ENCODE assay signal across 8 mouse cellular contexts in the genomic region with DNA sequence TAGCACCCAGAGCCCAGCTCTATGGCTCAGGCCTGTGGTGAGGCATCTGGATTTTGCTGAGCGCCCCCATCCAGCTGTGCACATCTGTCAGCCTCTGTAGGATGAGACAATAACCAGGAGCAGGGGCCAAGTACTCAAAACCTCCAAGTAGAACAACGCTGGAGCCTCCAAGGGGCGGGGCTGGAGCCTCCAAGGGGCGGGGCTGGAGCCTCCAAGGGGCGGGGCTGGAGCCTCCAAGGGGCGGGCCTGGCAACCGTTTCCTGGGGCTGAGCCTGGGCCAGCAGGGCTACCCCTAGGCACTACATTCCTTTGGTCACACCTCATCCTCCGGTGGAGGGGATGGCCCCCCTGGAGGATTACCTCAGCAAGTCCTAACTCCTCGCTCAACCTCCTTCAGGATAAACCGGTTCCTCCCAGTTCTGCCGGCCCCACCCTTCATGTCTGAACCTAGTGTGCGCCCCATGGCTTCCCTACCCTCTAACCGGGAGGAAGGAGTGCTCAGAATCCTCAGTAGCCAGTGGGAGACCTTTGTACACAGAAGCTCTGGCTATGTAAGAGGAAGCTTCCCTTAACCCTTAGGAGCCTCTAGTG. TPM values are rescaled to one million over a fixed set of nuclear protein-coding genes. Genes with fewer than 3 reads are reported as not detected.
DNase-seq lines count a peak whose midpoint lies in the region; ATAC-seq and TF ChIP-seq lines count a peak whose summit lies in the region.

No protein-coding gene starts in this region.

- peaks cover 13% of the 10 kb centered on the region for H3K4me1 ChIP-seq in midbrain, embryonic 11.5 days (ENCODE audit: control insufficient read depth, insufficient read depth, low read length)
- H3K4me1 ChIP-seq in midbrain, embryonic 16.5 days (ENCODE audit: control insufficient read depth, insufficient read depth, low read length) = peaks cover 9% of the 10 kb centered on the region
- peaks cover 29% of the 10 kb centered on the region for H3K4me1 ChIP-seq in heart, embryonic 12.5 days (replicated peaks)
- H3K4me1 ChIP-seq in kidney, postnatal 0 days (replicated peaks; ENCODE audit: insufficient read depth, low read length) = peaks cover 12% of the 10 kb centered on the region

- no peaks in the 10 kb centered on the region for H3K9me3 ChIP-seq in midbrain, embryonic 11.5 days (ENCODE audit: control insufficient read depth, low read length)
- H3K9me3 ChIP-seq in midbrain, embryonic 16.5 days (replicated peaks; ENCODE audit: control insufficient read depth, low read length, poor library complexity, severe bottlenecking) = no peaks in the 10 kb centered on the region
- no peaks in the 10 kb centered on the region for H3K9me3 ChIP-seq in heart, embryonic 12.5 days (replicated peaks)
- no peaks in the 10 kb centered on the region for H3K9me3 ChIP-seq in kidney, postnatal 0 days (replicated peaks; ENCODE audit: low read length)

- no peak overlapping the region for H3K4me3 ChIP-seq in midbrain, embryonic 11.5 days (ENCODE audit: low read depth, low read length)
- no peak overlapping the region for H3K4me3 ChIP-seq in midbrain, embryonic 16.5 days (ENCODE audit: low read depth, low read length)
- no peak overlapping the region for H3K4me3 ChIP-seq in heart, embryonic 12.5 days
- H3K4me3 ChIP-seq in kidney, postnatal 0 days (replicated peaks; ENCODE audit: low read depth, low read length) = no peak overlapping the region
- H3K4me3 ChIP-seq in macrophage (ENCODE audit: inconsistent target) = no peak overlapping the region

- no peak overlapping the region for H3K9ac ChIP-seq in midbrain, embryonic 11.5 days (ENCODE audit: low read length)
- no peak overlapping the region for H3K9ac ChIP-seq in midbrain, embryonic 16.5 days (ENCODE audit: low read depth, low read length)
- no peak overlapping the region for H3K9ac ChIP-seq in heart, embryonic 12.5 days
- no peak overlapping the region for H3K9ac ChIP-seq in kidney, postnatal 0 days (ENCODE audit: low read depth, low read length)

- 8% methylated on average over 12 of the region's 13 CpGs for WGBS in midbrain, embryonic 11.5 days
- 9% methylated on average over 13 of the region's 13 CpGs for WGBS in midbrain, embryonic 16.5 days
- WGBS in heart, embryonic 12.5 days = 6% methylated on average over 11 of the region's 13 CpGs
- 6% methylated on average over 13 of the region's 13 CpGs for WGBS in kidney, postnatal 0 days
- WGBS in macrophage (ENCODE audit: missing documents) = 7% methylated on average over 13 of the region's 13 CpGs

- peak; percentile 63; the same call in 1 of the 2 replicates for ATAC-seq in midbrain, embryonic 11.5 days (ENCODE audit: low FRiP score)
- no peak for ATAC-seq in midbrain, embryonic 16.5 days
- peak; percentile 77 for ATAC-seq in heart, embryonic 12.5 days (ENCODE audit: insufficient number of reproducible peaks, low FRiP score)
- peak; percentile 85 for ATAC-seq in kidney, postnatal 0 days (replicated peaks; ENCODE audit: low FRiP score, low read depth)

- TF ChIP-seq CTCF in kidney, postnatal 0 days (IDR thresholded peaks at IDR 0.05; ENCODE audit: low read depth) = no peak

- peak; percentile 88 for DNase-seq in midbrain, embryonic 11.5 days (ENCODE audit: low spot score, missing footprints)
- DNase-seq in embryo, embryonic 11 days = peak; percentile 67
- DNase-seq in kidney, postnatal 0 days (ENCODE audit: low spot score) = peak; percentile 71
- DNase-seq in urinary bladder, adult 18-20 months (ENCODE audit: low spot score in 2 of 2) = peak; percentile 82 to 88
- DNase-seq in layer of hippocampus, adult 18-20 months (ENCODE audit: low spot score in 2 of 2) = no peak

- H3K4me2 ChIP-seq in midbrain, embryonic 11.5 days = peak overlapping the region; percentile 12; the same call in 1 of the 2 replicates
- no peak overlapping the region for H3K4me2 ChIP-seq in midbrain, embryonic 16.5 days (ENCODE audit: low read length)
- H3K4me2 ChIP-seq in heart, embryonic 12.5 days = peak overlapping the region; percentile 43
- H3K4me2 ChIP-seq in kidney, postnatal 0 days (ENCODE audit: low read length) = peak overlapping the region; percentile 24; the same call in 1 of the 2 replicates

- H3K27me3 ChIP-seq in midbrain, embryonic 11.5 days (ENCODE audit: control insufficient read depth, insufficient read depth, low read length) = no peaks in the 10 kb centered on the region
- no peaks in the 10 kb centered on the region for H3K27me3 ChIP-seq in midbrain, embryonic 16.5 days (ENCODE audit: control insufficient read depth, insufficient read depth, low read depth, low read length)
- H3K27me3 ChIP-seq in heart, embryonic 12.5 days (replicated peaks) = no peaks in the 10 kb centered on the region; the same call in 1 of the 2 replicates
- H3K27me3 ChIP-seq in kidney, postnatal 0 days (ENCODE audit: insufficient read depth, low read length) = no peaks in the 10 kb centered on the region

- no peaks in the 10 kb centered on the region for H3K79me2 ChIP-seq in macrophage (ENCODE audit: inconsistent target)

- no peak overlapping the region for H3K27ac ChIP-seq in midbrain, embryonic 11.5 days (ENCODE audit: low read depth, low read length)
- H3K27ac ChIP-seq in midbrain, embryonic 16.5 days (ENCODE audit: low read length) = no peak overlapping the region
- H3K27ac ChIP-seq in heart, embryonic 12.5 days (ENCODE audit: poor library complexity, severe bottlenecking) = no peak overlapping the region
- H3K27ac ChIP-seq in kidney, postnatal 0 days = peak overlapping the region; percentile 62
- peak overlapping the region; percentile 21 for H3K27ac ChIP-seq in macrophage

- H3K36me3 ChIP-seq in midbrain, embryonic 11.5 days (ENCODE audit: control insufficient read depth, insufficient read depth, low read length) = no peaks in the 10 kb centered on the region
- no peaks in the 10 kb centered on the region for H3K36me3 ChIP-seq in midbrain, embryonic 16.5 days (ENCODE audit: control insufficient read depth, insufficient read depth, low read length)
- no peaks in the 10 kb centered on the region for H3K36me3 ChIP-seq in heart, embryonic 12.5 days
- H3K36me3 ChIP-seq in kidney, postnatal 0 days (ENCODE audit: insufficient read depth, low read length) = no peaks in the 10 kb centered on the region
- H3K36me3 ChIP-seq in macrophage (ENCODE audit: inconsistent target) = no peaks in the 10 kb centered on the region

RNA-seq across cellular contexts. Expression of gene Man1c1, which starts 30.0 kb away (rescaled TPM):
- polyA plus RNA-seq in midbrain, embryonic 11.5 days (2014; fragmentation: Nextera tagmentation; extraction: Ambion mirVana) = 3.1 and 3.2 TPM in 2 replicates
- polyA plus RNA-seq in midbrain, embryonic 16.5 days (2015; fragmentation: Nextera tagmentation; extraction: Ambion mirVana) = 2.9 and 3.2 TPM in 2 replicates
- 11.6 and 12.2 TPM in 2 replicates for polyA plus RNA-seq in heart, embryonic 12.5 days (2016; fragmentation: Nextera tagmentation; extraction: Ambion mirVana)
- polyA plus RNA-seq in kidney, postnatal 0 days (2015; fragmentation: Nextera tagmentation; extraction: Ambion mirVana) = 3.2 and 3.4 TPM in 2 replicates
- 100 to 1,000 TPM in 17 of 26 experiments, 10 to 100 TPM in 9; 23.6 to 264 (median 114) TPM for total RNA-seq in macrophage (2018; cell fraction: chromatin; rRNA removed)
- total RNA-seq in macrophage (2018; cell fraction: cytosol; rRNA removed) = 100 to 1,000 TPM in 12 of 26 experiments, 10 to 100 TPM in 14; 38.4 to 182 (median 88.7) TPM
- total RNA-seq in macrophage (2018; cell fraction: nucleus; rRNA removed) = 100 to 1,000 TPM in 21 of 26 experiments, 10 to 100 TPM in 5; 58.9 to 299 (median 132) TPM
- polyA plus RNA-seq in macrophage (2018) = 82.3 to 124 TPM (median 103 TPM) in 3 replicates
- total RNA-seq in layer of hippocampus, adult 18-20 months (2021) = 10 to 100 TPM; 24.1 to 26.7 TPM

RNA-seq across cellular contexts. Expression of gene Ldlrap1, which starts 33.7 kb away (rescaled TPM):
- polyA plus RNA-seq in midbrain, embryonic 11.5 days (2014; fragmentation: Nextera tagmentation; extraction: Ambion mirVana) = 4.8 and 5.7 TPM in 2 replicates
- polyA plus RNA-seq in midbrain, embryonic 16.5 days (2015; fragmentation: Nextera tagmentation; extraction: Ambion mirVana) = 2.1 and 2.4 TPM in 2 replicates
- 16.5 and 17.8 TPM in 2 replicates for polyA plus RNA-seq in heart, embryonic 12.5 days (2016; fragmentation: Nextera tagmentation; extraction: Ambion mirVana)
- 21.2 and 21.3 TPM in 2 replicates for polyA plus RNA-seq in kidney, postnatal 0 days (2015; fragmentation: Nextera tagmentation; extraction: Ambion mirVana)
- 100 to 1,000 TPM in 4 of 26 experiments, 10 to 100 TPM in 21, 1 to 10 TPM in 1; 5.4 to 129 (median 41.6) TPM for total RNA-seq in macrophage (2018; cell fraction: chromatin; rRNA removed)
- 10 to 100 TPM; 12.3 to 48.8 (median 35.4) TPM for total RNA-seq in macrophage (2018; cell fraction: cytosol; rRNA removed)
- 10 to 100 TPM in 25 of 26 experiments, 1 to 10 TPM in 1; 7.2 to 92.8 (median 27.8) TPM for total RNA-seq in macrophage (2018; cell fraction: nucleus; rRNA removed)
- 34.2 to 76.5 TPM (median 43.1 TPM) in 3 replicates for polyA plus RNA-seq in macrophage (2018)
- total RNA-seq in layer of hippocampus, adult 18-20 months (2021) = 1 to 10 TPM; 1.3 to 2.4 TPM

Comparison
In these comparisons a context has a peak if more than half of its experiments do, and no peak if none do; other contexts are left out.
1. DNase-seq: peak in midbrain, embryonic 11.5 days (single experiment), embryo, embryonic 11 days (single experiment), kidney, postnatal 0 days (single experiment) and urinary bladder, adult 18-20 months (2 of 2); none in layer of hippocampus, adult 18-20 months (0 of 2).
2. H3K27ac ChIP-seq: peak in kidney, postnatal 0 days (single experiment) and macrophage (single experiment); none in midbrain, embryonic 11.5 days (single experiment), midbrain, embryonic 16.5 days (single experiment) and heart, embryonic 12.5 days (single experiment).